Mouse (Mus musculus) stomach, embryonic 14.5 days (tissue): Measurements from ENCODE around the gene Usp21. TPM values are rescaled to one million over a fixed set of nuclear protein-coding genes. Genes with fewer than 3 reads are reported as not detected.
A peak's percentile ranks its signal among the peaks of the same experiment; 100 is the strongest.

Experiments used
- ATAC-seq: fragments of 200-750 bp; cut with Nextera tagmentation; 2 replicates; pipeline ENCODE4 v1.8.0; 2017; ENCODE audit warnings: low read depth, moderate TSS enrichment; ENCODE audit not compliant: insufficient number of reproducible peaks, insufficient read depth, low FRiP score
- H3K27ac ChIP-seq: fragments of 300-500 bp; sonication (generic); 2 replicates; pipeline ENCODE4 v1.5.1; 2014; ENCODE audit warnings: mild to moderate bottlenecking, low read length, moderate library complexity, mixed read lengths
- H3K27me3 ChIP-seq: fragments of 300-500 bp; sonication (generic); 2 replicates; pipeline ENCODE4 v1.6.1; 2014; ENCODE audit warnings: low read length, control low read depth, mixed read lengths; ENCODE audit not compliant: control insufficient read depth, insufficient read depth
- H3K36me3 ChIP-seq: fragments of 300-500 bp; sonication (generic); 2 replicates; pipeline ENCODE4 v1.6.1; 2014; ENCODE audit warnings: mild to moderate bottlenecking, control low read depth, low read length, moderate library complexity, mixed read lengths; ENCODE audit not compliant: control insufficient read depth, insufficient read depth
- H3K4me1 ChIP-seq: fragments of 300-500 bp; sonication (generic); 2 replicates; pipeline ENCODE4 v1.6.1; 2014; ENCODE audit warnings: low read length, control low read depth, mixed read lengths; ENCODE audit not compliant: control insufficient read depth, insufficient read depth
- H3K4me2 ChIP-seq: fragments of 300-500 bp; sonication (generic); replicated peaks from 2 replicates; pipeline ENCODE4 v1.6.1; 2014; ENCODE audit warnings: low read depth, low read length, control low read depth
- H3K4me3 ChIP-seq: fragments of 300-500 bp; sonication (generic); 2 replicates; pipeline ENCODE4 v1.5.1; 2014; ENCODE audit warnings: low read depth, low read length, control low read depth
- H3K9ac ChIP-seq: fragments of 300-500 bp; sonication (generic); replicated peaks from 2 replicates; pipeline ENCODE4 v1.6.1; 2014; ENCODE audit warnings: low read depth, mild to moderate bottlenecking, control low read depth, low read length, moderate library complexity, mixed read lengths
- H3K9me3 ChIP-seq: fragments of 300-500 bp; sonication (generic); 2 replicates; pipeline ENCODE4 v1.6.1; 2016; ENCODE audit warnings: low read depth, low read length, control low read depth; ENCODE audit not compliant: control insufficient read depth
- WGBS: fragments of 180-500 bp; shearing (Covaris S2); extraction: QIAGEN DNeasy Blood & Tissue Kit; methylation state at CpG from one replicate; pipeline ENCODE4 v1.1.7; 2014; 5-methylcytosine and 5-hydroxymethylcytosine counted together
- polyA plus RNA-seq: library from polyadenylated mRNA; unstranded; fragments of >200 nt; fragmentation: Nextera tagmentation; extraction: Ambion mirVana; gene quantifications from 2 replicates; pipeline ENCODE4 v1.2.1, GENCODE M21; 2014

The Usp21 gene
- polyA plus RNA-seq, 1 experiment from 2014 or later, result 70.6 TPM

- ATAC-seq, result no peak
- no peak overlapping the region for H3K4me2 ChIP-seq
- H3K27me3 ChIP-seq, result no peaks in the 10 kb centered on the region
- H3K36me3 ChIP-seq, result no peaks in the 10 kb centered on the region
- H3K9me3 ChIP-seq, result no peaks in the 10 kb centered on the region
- no peak overlapping the region for H3K9ac ChIP-seq
- H3K4me3 ChIP-seq, result no peak overlapping the region
- 90% methylated on average over 24 of the region's 24 CpGs for WGBS
- no peak overlapping the region for H3K27ac ChIP-seq
- peaks cover 15% of the 10 kb centered on the region for H3K4me1 ChIP-seq
These were observed 31.5 kb downstream of the Usp21 start for GRCm38 (mm10) chr1:171256095-171256818.

GRCm38 (mm10) chr1:171252415-171252814, 35.4 kb downstream of the Usp21 start:
- H3K4me3 ChIP-seq, result peak overlapping the region; percentile 31; the same call in 1 of the 2 replicates
- H3K36me3 ChIP-seq, result no peaks in the 10 kb centered on the region
- peaks cover 47% of the 10 kb centered on the region for H3K4me1 ChIP-seq
- H3K9ac ChIP-seq, result 0 out of 2 replicates have a peak overlapping the region, but pooled peaks have one; percentile 28
- 59% methylated on average over 17 of the region's 17 CpGs for WGBS
- ATAC-seq, result no peak
- H3K4me2 ChIP-seq, result peak overlapping the region; percentile 57
- no peaks in the 10 kb centered on the region for H3K9me3 ChIP-seq
- H3K27me3 ChIP-seq, result no peaks in the 10 kb centered on the region
- peak overlapping the region; percentile 84 for H3K27ac ChIP-seq

GRCm38 (mm10) chr1:171251594-171252324, 36.0 kb downstream of the Usp21 start:
- 9% methylated on average over 13 of the region's 13 CpGs for WGBS

GRCm38 (mm10) chr1:171250680-171251593, 36.9 kb downstream of the Usp21 start, which contains the start of gene Ndufs2:
Ndufs2 (minus strand) TSS chr1:171251388.
- H3K27me3 ChIP-seq, result no peaks in the 10 kb centered on the region
- no peak for ATAC-seq
- no peaks in the 10 kb centered on the region for H3K36me3 ChIP-seq
- peak within 1 kb of the TSS; percentile 31 for H3K4me3 ChIP-seq
- H3K9ac ChIP-seq, result peak within 1 kb of the TSS; percentile 30
- peak within 1 kb of the TSS; percentile 84 for H3K27ac ChIP-seq
- WGBS, result 28% methylated on average over 26 of the region's 26 CpGs
- H3K4me1 ChIP-seq, result peaks cover 50% of the 10 kb centered on the region
- peak within 1 kb of the TSS; percentile 57 for H3K4me2 ChIP-seq
- no peaks in the 10 kb centered on the region for H3K9me3 ChIP-seq

More at GRCm38 (mm10) chr1:171251594-171252324, 36.0 kb downstream of the Usp21 start:
- Histone ChIP-seq H3K4me1 (peaks cover 47% of the 10 kb centered on the region), H3K27me3 (no peaks in the 10 kb centered on the region), H3K9me3 (no peaks in the 10 kb centered on the region), H3K27ac (peak overlapping the region; percentile 84), H3K9ac (0 out of 2 replicates have a peak overlapping the region, but pooled peaks have one; percentile 28), H3K4me3 (peak overlapping the region; percentile 31), H3K4me2 (peak overlapping the region; percentile 57), H3K36me3 (no peaks in the 10 kb centered on the region)
- ATAC-seq, result peak; percentile 25; the same call in 1 of the 2 replicates

- Histone ChIP-seq H3K36me3 (no peaks in the 10 kb centered on the region), H3K4me3 (peak within 1 kb of the TSS; percentile 31), H3K4me2 (peak within 1 kb of the TSS; percentile 57), H3K9ac (peak within 1 kb of the TSS; percentile 30), H3K9me3 (no peaks in the 10 kb centered on the region), H3K27me3 (no peaks in the 10 kb centered on the region), H3K27ac (peak within 1 kb of the TSS; percentile 84), H3K4me1 (peaks cover 51% of the 10 kb centered on the region)
- WGBS, result 17% methylated on average over 5 of the region's 5 CpGs
- ATAC-seq, result no peak
These were observed 37.7 kb downstream of the Usp21 start, which contains the start of gene Adamts4 for GRCm38 (mm10) chr1:171249913-171250600. Adamts4 (plus strand) TSS chr1:171250421.

- H3K27ac ChIP-seq, result peak overlapping the region; percentile 94; the same call in 1 of the 2 replicates
- H3K4me2 ChIP-seq, result no peak overlapping the region
- peaks cover 51% of the 10 kb centered on the region for H3K4me1 ChIP-seq
- peaks cover 5% of the 10 kb centered on the region for H3K36me3 ChIP-seq
- no peak for ATAC-seq
- WGBS, result 59% methylated on average over 3 of the region's 3 CpGs
- H3K4me3 ChIP-seq, result no peak overlapping the region
- no peak overlapping the region for H3K9ac ChIP-seq
- no peaks in the 10 kb centered on the region for H3K9me3 ChIP-seq
- H3K27me3 ChIP-seq, result no peaks in the 10 kb centered on the region
These were observed 39.2 kb downstream of the Usp21 start for GRCm38 (mm10) chr1:171248386-171249226.

GRCm38 (mm10) chr1:171247916-171248315, 39.9 kb downstream of the Usp21 start:
- peak overlapping the region; percentile 75 for H3K4me2 ChIP-seq
- H3K27ac ChIP-seq, result peak overlapping the region; percentile 94
- peaks cover 51% of the 10 kb centered on the region for H3K4me1 ChIP-seq
- no peak for ATAC-seq
- no peaks in the 10 kb centered on the region for H3K27me3 ChIP-seq
- 20% methylated on average over 4 of the region's 4 CpGs for WGBS
- no peak overlapping the region for H3K9ac ChIP-seq
- H3K9me3 ChIP-seq, result no peaks in the 10 kb centered on the region
- H3K36me3 ChIP-seq, result peaks cover 12% of the 10 kb centered on the region
- peak overlapping the region; percentile 74; the same call in 1 of the 2 replicates for H3K4me3 ChIP-seq
